Mouse (Mus musculus): ENCODE results near the gene Rnf220.

GRCm38 (mm10) chr4:117357104-117357503 is 139.7 kb downstream of the Rnf220 start:
- no peak for TF ChIP-seq CTCF (IDR thresholded peaks at IDR 0.05; ENCODE audit: extremely low read depth, insufficient read depth, low read length)
- no peak for TF ChIP-seq POLR2A (IDR thresholded peaks at IDR 0.05; ENCODE audit: extremely low read depth, insufficient read depth, low read length)

All from cortical plate, adult 2 months (tissue).